Mouse (Mus musculus) heart, postnatal 0 days (tissue): Measurements from ENCODE around the gene Cradd. TPM values are rescaled to one million over a fixed set of nuclear protein-coding genes. Genes with fewer than 3 reads are reported as not detected.

Source experiments
- ATAC-seq: fragments of 200-750 bp; cut with Nextera tagmentation; 2 replicates; pipeline ENCODE4 v1.8.0; 2017; ENCODE audit warnings: low read depth, moderate number of reproducible peaks, moderate library complexity; ENCODE audit not compliant: insufficient read depth
- DNase-seq: peaks from one replicate; pipeline ENCODE4 v3.0.0-alpha.2; 2016; ENCODE audit warnings: low spot score
- H3K27ac ChIP-seq: fragments of 300-500 bp; sonication (generic); 2 replicates; pipeline ENCODE4 v1.5.1; 2014; ENCODE audit warnings: low read depth, mild to moderate bottlenecking
- H3K27me3 ChIP-seq: fragments of 300-500 bp; sonication (generic); 2 replicates; pipeline ENCODE4 v1.6.1; 2014; ENCODE audit warnings: low read length, mixed read lengths; ENCODE audit not compliant: control insufficient read depth, insufficient read depth
- H3K36me3 ChIP-seq: fragments of 300-500 bp; sonication (generic); replicated peaks from 2 replicates; pipeline ENCODE4 v1.6.1; 2014; ENCODE audit warnings: low read length, mixed read lengths; ENCODE audit not compliant: control insufficient read depth, insufficient read depth
- H3K4me1 ChIP-seq: fragments of 300-500 bp; sonication (generic); 2 replicates; pipeline ENCODE4 v1.6.1; 2014; ENCODE audit warnings: antibody characterized with exemption; ENCODE audit not compliant: control insufficient read depth, insufficient read depth
- H3K4me2 ChIP-seq: fragments of 300-500 bp; sonication (generic); 2 replicates; pipeline ENCODE4 v1.6.1; 2014; ENCODE audit warnings: low read depth, mild to moderate bottlenecking, low read length, moderate library complexity
- H3K4me3 ChIP-seq: fragments of 300-500 bp; sonication (generic); 2 replicates; pipeline ENCODE4 v1.5.1; 2014; ENCODE audit warnings: low read depth, low read length
- H3K9ac ChIP-seq: fragments of 300-500 bp; sonication (generic); replicated peaks from 2 replicates; pipeline ENCODE4 v1.6.1; 2014; ENCODE audit warnings: low read depth, low read length, mixed read lengths
- H3K9me3 ChIP-seq: fragments of 300-500 bp; sonication (generic); replicated peaks from 2 replicates; pipeline ENCODE4 v1.6.1; 2016; ENCODE audit warnings: low read length; ENCODE audit not compliant: control insufficient read depth
- CTCF ChIP-seq: IDR thresholded peaks from 2 replicates; pipeline ENCODE4 v1.5.1; 2016; ENCODE audit warnings: antibody characterized with exemption, control low read depth, low read depth
- EP300 ChIP-seq: IDR thresholded peaks from 2 replicates; pipeline ENCODE4 v1.6.1; 2016; ENCODE audit warnings: antibody characterized with exemption, low read depth
- WGBS: fragments of 180-500 bp; shearing (Covaris S2); extraction: QIAGEN DNeasy Blood & Tissue Kit; methylation state at CpG from one replicate; pipeline ENCODE4 v1.1.7; 2014; 5-methylcytosine and 5-hydroxymethylcytosine counted together
- polyA plus RNA-seq: library from polyadenylated mRNA; unstranded; fragments of >200 nt; fragmentation: Nextera tagmentation; extraction: Ambion mirVana; gene quantifications from 2 replicates; pipeline ENCODE4 v1.2.1, GENCODE M21; 2015
- total RNA-seq: library from RNA; depleted of rRNA; stranded (reverse); fragments of >200 nt; gene quantifications from 2 replicates; pipeline ENCODE4 v1.2.3, GENCODE M21; 2014; ENCODE audit warnings: low replicate concordance

Cradd gene
- total and polyA plus RNA-seq, 2 experiments from 2014 or later: 12.2 to 21.1 TPM

- no peak for TF ChIP-seq CTCF
- 80% methylated on average over 10 of the region's 10 CpGs for WGBS
Observed at GRCm38 (mm10) chr10:95342833-95343590, 19.1 kb upstream of the Cradd start.

GRCm38 (mm10) chr10:95340676-95341075, 16.7 kb upstream of the Cradd start:
- ATAC-seq: no peak
- no peak for DNase-seq
- H3K4me3 ChIP-seq: no peak overlapping the region
- H3K36me3 ChIP-seq: no peaks in the 10 kb centered on the region
- no peaks in the 10 kb centered on the region for H3K27me3 ChIP-seq
- no peak overlapping the region for H3K4me2 ChIP-seq
- WGBS: 75% methylated on average over 4 of the region's 4 CpGs
- no peaks in the 10 kb centered on the region; the same call in 1 of the 2 replicates for H3K9me3 ChIP-seq
- TF ChIP-seq EP300: no peak
- no peak for TF ChIP-seq CTCF
- H3K9ac ChIP-seq: no peak overlapping the region
- H3K4me1 ChIP-seq: peaks cover 14% of the 10 kb centered on the region
- H3K27ac ChIP-seq: no peak overlapping the region

More at GRCm38 (mm10) chr10:95342833-95343590, 19.1 kb upstream of the Cradd start:
- ATAC-seq (no peak), DNase-seq (no peak)
- Histone ChIP-seq H3K4me3 (no peak overlapping the region), H3K9me3 (no peaks in the 10 kb centered on the region; the same call in 1 of the 2 replicates), H3K4me1 (no peaks in the 10 kb centered on the region), H3K27me3 (no peaks in the 10 kb centered on the region), H3K9ac (no peak overlapping the region), H3K4me2 (no peak overlapping the region), H3K27ac (no peak overlapping the region), H3K36me3 (no peaks in the 10 kb centered on the region)

- ATAC-seq: no peak
- DNase-seq: no peak
- Histone ChIP-seq H3K36me3 (no peaks in the 10 kb centered on the region), H3K4me1 (peaks cover 17% of the 10 kb centered on the region), H3K27me3 (no peaks in the 10 kb centered on the region), H3K4me3 (no peak overlapping the region), H3K9me3 (no peaks in the 10 kb centered on the region), H3K4me2 (peak overlapping the region; percentile 39; the same call in 1 of the 2 replicates), H3K9ac (no peak overlapping the region), H3K27ac (no peak overlapping the region)
- 70% methylated on average over 5 of the region's 5 CpGs for WGBS
- TF ChIP-seq CTCF (no peak), EP300 (no peak)
Observed at GRCm38 (mm10) chr10:95337589-95337988, 13.7 kb upstream of the Cradd start.

GRCm38 (mm10) chr10:95336781-95337544, 13.0 kb upstream of the Cradd start:
- DNase-seq (peak; percentile 51), ATAC-seq (peak; percentile 51; the same call in 1 of the 2 replicates)
- Histone ChIP-seq H3K4me1 (peaks cover 17% of the 10 kb centered on the region), H3K9ac (no peak overlapping the region), H3K27me3 (no peaks in the 10 kb centered on the region), H3K9me3 (no peaks in the 10 kb centered on the region), H3K4me2 (peak overlapping the region; percentile 39), H3K27ac (peak overlapping the region; percentile 66), H3K4me3 (no peak overlapping the region), H3K36me3 (no peaks in the 10 kb centered on the region)
- WGBS: 10% methylated on average over 3 of the region's 4 CpGs
- TF ChIP-seq EP300 (no peak; the same call in 1 of the 2 replicates), CTCF (no peak)

GRCm38 (mm10) chr10:95334826-95335225, 10.9 kb upstream of the Cradd start:
- H3K9ac ChIP-seq: no peak overlapping the region
- no peak overlapping the region for H3K4me3 ChIP-seq
- no peaks in the 10 kb centered on the region for H3K36me3 ChIP-seq
- peaks cover 17% of the 10 kb centered on the region for H3K4me1 ChIP-seq
- H3K4me2 ChIP-seq: no peak overlapping the region
- ATAC-seq (no peak), DNase-seq (no peak)
- H3K27ac ChIP-seq: no peak overlapping the region
- H3K27me3 ChIP-seq: no peaks in the 10 kb centered on the region
- no peaks in the 10 kb centered on the region for H3K9me3 ChIP-seq
- 83% methylated on average over 1 of the region's 1 CpGs for WGBS
- no peak for TF ChIP-seq EP300
